Mouse (Mus musculus): ENCODE measurements around the gene Mccc1. TPM values are rescaled to one million over a fixed set of nuclear protein-coding genes. Genes with fewer than 3 reads are reported as not detected.

Mccc1 gene
- polyA plus RNA-seq, 1 experiment: 20.5 TPM

DNA sequence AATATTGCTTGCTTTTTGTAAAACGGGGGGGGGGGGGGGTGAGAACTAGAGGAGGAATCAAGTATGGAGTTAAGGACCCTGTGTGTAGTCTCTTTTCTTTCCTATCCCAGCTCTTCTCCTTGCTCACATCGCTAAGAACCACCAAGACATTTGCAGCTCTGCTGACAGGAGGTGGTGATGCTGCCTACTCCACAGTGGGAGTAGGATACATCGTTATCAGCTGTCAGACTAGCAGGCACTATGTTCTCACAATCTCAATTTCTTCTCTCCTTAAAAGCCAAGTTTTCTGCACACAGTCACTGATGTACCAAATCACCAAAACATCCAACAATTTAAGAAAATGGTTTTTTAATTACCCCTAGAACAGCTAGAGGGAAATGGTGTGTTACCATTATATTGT lies 71.1 kb downstream of the Mccc1 start:
- Histone ChIP-seq H3K4me1 (replicated peaks; ENCODE audit: control insufficient read depth, insufficient read depth, low read length) (peaks cover 4% of the 10 kb centered on the region), H3K36me3 (ENCODE audit: control insufficient read depth, insufficient read depth, low read length) (no peaks in the 10 kb centered on the region), H3K27ac (ENCODE audit: control insufficient read depth, insufficient read depth, low read length) (no peak overlapping the region), H3K27me3 (ENCODE audit: control insufficient read depth, insufficient read depth, low read length) (no peaks in the 10 kb centered on the region), H3K4me3 (ENCODE audit: control insufficient read depth, insufficient read depth, low read length) (no peak overlapping the region)
- 29% methylated on average over 3 of the region's 3 CpGs for WGBS
- TF ChIP-seq POLR2A (IDR thresholded peaks at IDR 0.05; ENCODE audit: control insufficient read depth, extremely low read depth, insufficient read depth, low read length, poor library complexity) (no peak), CTCF (IDR thresholded peaks at IDR 0.05; ENCODE audit: borderline replicate concordance, control insufficient read depth, extremely low read depth, insufficient read depth, low read length, poor library complexity) (no peak)
- DNase-seq: no peak

DNA sequence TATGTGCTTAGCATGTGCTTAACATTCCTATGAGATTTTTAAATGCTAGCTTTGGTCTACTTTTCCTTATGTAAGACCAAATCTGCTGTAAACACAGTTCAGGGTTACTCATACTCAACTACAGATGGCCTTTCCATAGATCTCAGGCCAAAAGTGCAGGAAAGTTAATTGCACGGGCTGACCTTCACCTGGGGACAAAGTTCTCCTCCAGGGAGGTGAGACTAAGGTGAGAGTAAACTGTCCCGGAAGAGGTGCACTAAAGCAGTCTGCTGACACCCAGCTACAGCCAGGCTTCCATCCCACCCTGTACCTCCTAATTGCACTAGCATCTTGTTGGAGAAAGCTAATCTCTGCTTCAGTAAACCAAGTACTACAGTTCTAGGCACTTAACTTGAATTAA lies 74.6 kb downstream of the Mccc1 start:
- H3K4me3 ChIP-seq (ENCODE audit: control insufficient read depth, insufficient read depth, low read length): no peak overlapping the region
- no peaks in the 10 kb centered on the region for H3K27me3 ChIP-seq (ENCODE audit: control insufficient read depth, insufficient read depth, low read length)
- no peak overlapping the region for H3K27ac ChIP-seq (ENCODE audit: control insufficient read depth, insufficient read depth, low read length)
- WGBS: 89% methylated on average over 2 of the region's 2 CpGs
- DNase-seq: no peak
- H3K4me1 ChIP-seq (replicated peaks; ENCODE audit: control insufficient read depth, insufficient read depth, low read length): peaks cover 10% of the 10 kb centered on the region
- H3K36me3 ChIP-seq (ENCODE audit: control insufficient read depth, insufficient read depth, low read length): no peaks in the 10 kb centered on the region
- TF ChIP-seq POLR2A (IDR thresholded peaks at IDR 0.05; ENCODE audit: control insufficient read depth, extremely low read depth, insufficient read depth, low read length, poor library complexity) (no peak), CTCF (IDR thresholded peaks at IDR 0.05; ENCODE audit: borderline replicate concordance, control insufficient read depth, extremely low read depth, insufficient read depth, low read length, poor library complexity) (no peak)

DNA sequence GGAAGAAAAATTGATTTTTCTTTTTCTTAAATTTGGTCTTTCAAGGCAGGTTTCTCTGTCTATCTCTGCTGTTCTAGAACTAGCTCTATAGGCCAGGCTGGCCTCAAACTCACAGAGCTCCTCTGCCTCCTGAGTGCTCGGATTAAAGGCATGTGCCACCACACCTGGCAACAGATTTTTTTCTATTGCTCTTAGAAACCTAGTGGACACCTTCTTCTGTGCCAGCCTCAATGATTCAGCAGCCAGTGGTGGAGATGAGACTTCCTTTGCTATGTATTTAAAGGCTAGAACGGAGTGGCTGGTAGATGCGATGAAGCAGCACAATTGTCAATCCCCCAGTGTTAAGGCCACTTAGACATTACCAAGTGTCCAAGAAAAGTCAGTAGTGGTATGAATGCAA lies 76.5 kb downstream of the Mccc1 start:
- 58% methylated on average over 3 of the region's 3 CpGs for WGBS
- Histone ChIP-seq H3K36me3 (ENCODE audit: control insufficient read depth, insufficient read depth, low read length) (no peaks in the 10 kb centered on the region), H3K27ac (ENCODE audit: control insufficient read depth, insufficient read depth, low read length) (no peak overlapping the region), H3K27me3 (ENCODE audit: control insufficient read depth, insufficient read depth, low read length) (no peaks in the 10 kb centered on the region), H3K4me3 (ENCODE audit: control insufficient read depth, insufficient read depth, low read length) (no peak overlapping the region), H3K4me1 (replicated peaks; ENCODE audit: control insufficient read depth, insufficient read depth, low read length) (peaks cover 8% of the 10 kb centered on the region)
- TF ChIP-seq CTCF (IDR thresholded peaks at IDR 0.05; ENCODE audit: borderline replicate concordance, control insufficient read depth, extremely low read depth, insufficient read depth, low read length, poor library complexity): no peak
- TF ChIP-seq POLR2A (IDR thresholded peaks at IDR 0.05; ENCODE audit: control insufficient read depth, extremely low read depth, insufficient read depth, low read length, poor library complexity): no peak
- DNase-seq: no peak

DNA sequence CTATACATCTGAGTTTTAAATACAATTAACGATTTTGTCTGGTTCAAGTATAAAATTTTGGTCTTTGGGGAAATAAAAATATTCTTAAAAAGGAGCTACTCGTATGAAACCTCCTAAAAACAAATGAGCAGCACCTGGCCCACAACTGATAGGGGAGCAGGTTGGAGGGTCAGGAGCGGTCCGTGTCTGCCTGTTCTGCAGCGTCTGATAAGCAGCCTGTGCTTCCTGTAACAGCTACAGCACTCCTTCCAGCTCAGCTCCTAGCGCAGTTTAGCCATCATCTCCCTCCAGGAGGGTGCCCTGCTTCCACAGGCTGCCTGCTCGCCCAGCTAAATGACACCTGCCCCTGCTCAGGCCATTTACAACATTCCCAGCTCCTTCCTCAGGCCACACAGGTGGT lies 77.0 kb downstream of the Mccc1 start:
- Histone ChIP-seq H3K4me1 (replicated peaks; ENCODE audit: control insufficient read depth, insufficient read depth, low read length) (peaks cover 8% of the 10 kb centered on the region), H3K4me3 (ENCODE audit: control insufficient read depth, insufficient read depth, low read length) (no peak overlapping the region)

DNA sequence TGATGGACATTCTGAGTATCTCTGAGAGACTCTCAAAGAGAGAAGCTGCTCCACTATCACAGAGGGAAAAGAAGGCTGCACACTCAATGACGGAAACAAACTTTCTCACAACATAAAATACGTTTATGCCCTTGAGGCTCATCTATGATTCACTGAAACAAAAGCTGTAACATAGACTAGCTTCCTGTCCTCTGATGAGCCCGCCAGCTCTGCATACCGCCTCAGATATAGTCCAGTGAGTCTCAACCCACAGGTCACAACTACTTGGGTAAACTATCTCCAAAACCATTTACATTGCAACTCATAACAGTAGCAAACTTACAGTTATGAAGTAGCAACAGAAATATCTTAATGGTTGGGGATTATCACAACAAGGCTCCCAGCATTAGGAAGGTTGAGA lies 78.0 kb downstream of the Mccc1 start:
- TF ChIP-seq POLR2A (IDR thresholded peaks at IDR 0.05; ENCODE audit: control insufficient read depth, extremely low read depth, insufficient read depth, low read length, poor library complexity): no peak
- no peak for TF ChIP-seq CTCF (IDR thresholded peaks at IDR 0.05; ENCODE audit: borderline replicate concordance, control insufficient read depth, extremely low read depth, insufficient read depth, low read length, poor library complexity)
- H3K36me3 ChIP-seq (ENCODE audit: control insufficient read depth, insufficient read depth, low read length): no peaks in the 10 kb centered on the region
- H3K27ac ChIP-seq (ENCODE audit: control insufficient read depth, insufficient read depth, low read length): no peak overlapping the region
- H3K4me1 ChIP-seq (replicated peaks; ENCODE audit: control insufficient read depth, insufficient read depth, low read length): peaks cover 8% of the 10 kb centered on the region
- no peak overlapping the region for H3K4me3 ChIP-seq (ENCODE audit: control insufficient read depth, insufficient read depth, low read length)
- 63% methylated on average over 4 of the region's 4 CpGs for WGBS
- no peaks in the 10 kb centered on the region for H3K27me3 ChIP-seq (ENCODE audit: control insufficient read depth, insufficient read depth, low read length)
- no peak for DNase-seq

More for the DNA sequence above, 77.0 kb downstream of the Mccc1 start:
- Histone ChIP-seq H3K27ac (ENCODE audit: control insufficient read depth, insufficient read depth, low read length) (no peak overlapping the region), H3K27me3 (ENCODE audit: control insufficient read depth, insufficient read depth, low read length) (no peaks in the 10 kb centered on the region), H3K36me3 (ENCODE audit: control insufficient read depth, insufficient read depth, low read length) (no peaks in the 10 kb centered on the region)
- TF ChIP-seq POLR2A (IDR thresholded peaks at IDR 0.05; ENCODE audit: control insufficient read depth, extremely low read depth, insufficient read depth, low read length, poor library complexity): no peak
- TF ChIP-seq CTCF (IDR thresholded peaks at IDR 0.05; ENCODE audit: borderline replicate concordance, control insufficient read depth, extremely low read depth, insufficient read depth, low read length, poor library complexity): no peak
- no peak for DNase-seq
- WGBS: 22% methylated on average over 7 of the region's 7 CpGs

DNA sequence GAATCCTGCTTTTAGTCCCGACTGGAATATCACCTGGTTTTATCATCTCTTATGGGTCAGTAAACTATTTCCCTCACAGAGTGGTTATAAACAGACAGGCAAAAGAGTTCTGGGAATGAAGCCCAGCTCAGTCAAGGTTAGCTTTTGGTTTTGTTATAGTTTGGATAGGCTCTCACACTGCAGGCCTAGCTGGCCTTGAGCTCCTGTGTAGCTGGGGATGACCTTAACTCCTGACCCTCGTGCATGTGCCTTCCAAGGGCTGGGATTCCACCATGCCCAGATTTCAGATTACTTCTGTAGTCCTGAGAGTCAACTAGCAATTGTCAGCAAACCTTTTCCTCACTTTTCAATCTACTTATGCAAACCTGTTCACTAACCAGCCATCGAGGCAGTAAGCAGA lies 82.2 kb downstream of the Mccc1 start:
- Histone ChIP-seq H3K36me3 (ENCODE audit: control insufficient read depth, insufficient read depth, low read length) (peaks cover 13% of the 10 kb centered on the region; the same call in 1 of the 2 replicates), H3K4me3 (ENCODE audit: control insufficient read depth, insufficient read depth, low read length) (no peak overlapping the region), H3K27me3 (ENCODE audit: control insufficient read depth, insufficient read depth, low read length) (no peaks in the 10 kb centered on the region), H3K4me1 (replicated peaks; ENCODE audit: control insufficient read depth, insufficient read depth, low read length) (0 out of 2 replicates have a peak, but pooled peaks cover 4% of the 10 kb centered on the region), H3K27ac (ENCODE audit: control insufficient read depth, insufficient read depth, low read length) (no peak overlapping the region)
- no peak for TF ChIP-seq CTCF (IDR thresholded peaks at IDR 0.05; ENCODE audit: borderline replicate concordance, control insufficient read depth, extremely low read depth, insufficient read depth, low read length, poor library complexity)
- TF ChIP-seq POLR2A (IDR thresholded peaks at IDR 0.05; ENCODE audit: control insufficient read depth, extremely low read depth, insufficient read depth, low read length, poor library complexity): no peak
- DNase-seq: no peak
- WGBS: 95% methylated on average over 3 of the region's 3 CpGs

Other genes starting within 250 kb of the Mccc1 start
- gene Atp11b, start 246.6 kb downstream of the Mccc1 start, polyA plus RNA-seq (2012; rRNA removed): 35.6 and 37.5 TPM in 2 replicates
- gene Dcun1d1, start 63.2 kb downstream of the Mccc1 start, polyA plus RNA-seq (2012; rRNA removed): 5.0 and 6.2 TPM in 2 replicates
- 0.01 and 0.03 TPM in 2 replicates for gene Ccdc144b, start 52.9 kb upstream of the Mccc1 start, polyA plus RNA-seq (2012; rRNA removed)
- 18.0 and 20.8 TPM in 2 replicates for gene Acad9, start 65.3 kb upstream of the Mccc1 start, polyA plus RNA-seq (2012; rRNA removed)
- gene D3Ertd254e, start 150.3 kb upstream of the Mccc1 start, polyA plus RNA-seq (2012; rRNA removed): 1.3 and 1.4 TPM in 2 replicates
- gene Qrfpr, start 221.6 kb upstream of the Mccc1 start, polyA plus RNA-seq (2012; rRNA removed): 1.2 and 1.5 TPM in 2 replicates

All from thymus, adult 2 months (tissue).